Mouse (Mus musculus): ENCODE results near the gene Acot2.
"Not testable (repeated sequence)": the region's sequence is repeated elsewhere in the genome, so short reads cannot be mapped to it uniquely, and the experiment has no call there.

The Acot2 gene

DNA sequence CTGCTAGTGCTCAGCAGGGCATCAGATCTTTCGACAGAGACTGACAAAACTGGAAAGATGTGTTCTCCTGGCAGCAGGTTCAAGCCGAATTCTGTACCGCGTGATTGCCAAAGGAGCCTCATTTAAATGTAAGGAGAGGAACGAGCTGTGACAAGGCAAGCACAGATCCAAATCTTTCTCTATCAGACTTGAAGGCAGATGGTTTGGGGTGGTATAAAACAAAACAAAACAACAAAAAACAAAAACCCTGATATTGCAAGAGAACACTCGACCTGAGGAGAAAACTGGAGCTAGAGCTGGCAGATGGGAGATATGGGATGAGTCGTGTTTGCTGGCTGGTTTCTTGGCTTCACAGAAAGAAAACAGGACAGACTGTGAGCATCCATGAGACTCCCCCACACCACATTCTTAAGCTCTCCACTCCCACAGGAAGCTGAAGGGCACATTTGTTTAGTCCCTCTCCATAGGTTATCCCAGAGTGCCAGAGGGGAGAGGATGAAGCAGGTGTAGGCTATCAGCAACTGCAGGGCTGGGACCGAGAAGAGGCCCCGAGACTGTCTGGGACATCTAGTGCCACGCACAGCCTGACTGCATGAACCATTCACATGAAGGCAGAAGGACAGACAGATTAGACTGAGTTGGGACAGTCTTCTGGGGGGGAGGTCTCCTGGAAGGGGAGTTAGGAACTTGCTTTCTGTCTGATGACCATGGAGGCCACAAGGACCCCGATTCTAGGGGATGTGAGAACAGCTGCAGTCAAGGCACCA is 10.9 kb downstream of the Acot2 start:
- DNase-seq, result no peak

DNA sequence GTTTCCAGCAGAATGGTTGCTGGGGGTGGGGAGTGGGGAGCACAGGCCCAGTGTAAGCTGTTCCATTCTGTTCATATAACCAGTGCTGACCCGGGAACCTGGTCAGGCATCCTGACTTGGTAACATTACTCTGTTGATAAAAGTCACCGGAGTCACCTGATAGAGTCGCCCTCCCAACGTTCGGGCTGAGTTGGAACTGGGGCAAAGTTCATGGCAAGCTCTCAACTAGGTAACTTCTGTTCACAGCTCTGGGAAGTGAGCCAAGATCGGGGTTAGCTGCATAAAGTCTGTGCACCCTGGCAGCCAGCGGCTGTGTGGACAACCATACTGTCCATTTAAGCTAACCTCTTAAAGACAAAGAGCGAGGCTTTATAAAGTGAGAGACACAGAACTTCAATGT is 11.6 kb downstream of the Acot2 start:
- not testable (repeated sequence) for DNase-seq

DNA sequence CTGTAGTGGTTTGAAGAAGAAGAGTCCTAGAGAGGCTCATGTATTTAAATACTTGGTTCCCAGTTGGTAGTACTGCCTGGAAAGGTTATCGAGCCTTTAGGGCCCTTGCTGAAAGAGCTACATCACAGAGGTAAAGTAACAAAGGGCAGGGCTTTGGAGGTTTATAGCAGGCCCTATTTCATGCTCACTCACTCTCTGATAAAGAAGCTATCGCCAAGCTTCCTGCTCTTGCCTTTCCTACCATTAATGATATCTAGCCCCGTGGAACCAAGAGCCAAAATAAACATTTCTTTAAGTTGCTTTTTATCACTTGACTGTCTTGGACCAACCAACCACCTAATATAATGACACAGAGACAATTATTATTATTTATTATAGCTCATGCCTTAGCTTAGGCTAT is 12.8 kb downstream of the Acot2 start:
- no peak for DNase-seq

DNA sequence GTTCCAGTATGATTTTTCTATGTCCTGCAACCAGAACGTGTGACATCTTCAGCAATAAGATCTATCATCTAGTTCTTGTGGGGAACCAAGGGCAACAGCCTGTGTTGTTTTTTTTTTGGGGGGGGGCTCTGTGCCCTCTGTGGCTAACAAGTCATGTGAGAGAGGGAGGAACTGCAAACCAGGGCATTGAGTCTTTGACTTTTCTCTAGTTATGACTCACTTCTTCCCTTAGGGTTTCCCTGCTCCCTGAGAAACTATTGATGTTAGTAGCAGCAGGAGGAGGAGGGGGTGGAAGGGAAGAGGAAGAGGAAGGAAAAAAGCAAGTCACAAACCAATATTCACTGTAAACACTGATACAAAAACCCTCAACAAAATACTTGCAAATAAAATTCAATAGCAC is 16.2 kb downstream of the Acot2 start:
- no peak for DNase-seq

DNA sequence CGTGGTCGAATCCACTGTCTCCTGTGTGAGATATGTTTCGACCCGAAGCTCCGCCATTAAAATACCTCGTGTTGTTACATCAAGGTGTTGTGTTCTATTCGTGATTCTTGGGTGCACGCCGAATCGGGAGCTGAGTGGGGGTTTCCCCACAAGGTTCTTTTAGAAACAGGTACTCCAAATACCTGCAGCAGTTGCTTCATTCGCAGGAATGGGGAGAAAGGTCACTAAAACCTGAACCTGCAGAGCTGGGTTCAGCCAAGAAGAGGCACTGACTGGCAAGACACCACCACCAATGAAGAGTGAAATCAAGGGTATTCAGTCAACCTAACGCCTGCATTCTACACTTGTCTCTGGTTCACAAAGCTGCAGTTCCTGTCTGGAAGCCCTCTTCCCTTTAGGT is 20.6 kb downstream of the Acot2 start:
- no peak for DNase-seq

DNA sequence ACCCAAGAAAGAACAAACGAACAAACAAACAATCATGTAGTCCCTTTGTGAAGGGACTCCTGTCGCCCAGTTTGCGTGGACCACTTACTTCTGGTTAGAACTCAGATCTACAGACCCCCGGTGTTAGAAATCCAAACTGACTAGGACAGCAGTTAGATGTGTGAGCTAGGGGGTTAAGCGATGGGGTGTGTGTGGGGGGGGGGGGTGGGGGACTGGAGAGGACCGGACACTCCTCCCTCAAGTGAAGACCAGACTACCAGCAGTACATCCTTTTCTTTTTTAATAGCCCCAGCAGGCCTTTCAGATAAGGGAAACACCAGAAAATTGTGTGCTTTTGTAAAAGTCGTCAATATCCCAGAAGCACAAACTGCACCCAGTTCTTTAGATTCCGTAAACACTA is 21.1 kb downstream of the Acot2 start:
- DNase-seq, result no peak

DNA sequence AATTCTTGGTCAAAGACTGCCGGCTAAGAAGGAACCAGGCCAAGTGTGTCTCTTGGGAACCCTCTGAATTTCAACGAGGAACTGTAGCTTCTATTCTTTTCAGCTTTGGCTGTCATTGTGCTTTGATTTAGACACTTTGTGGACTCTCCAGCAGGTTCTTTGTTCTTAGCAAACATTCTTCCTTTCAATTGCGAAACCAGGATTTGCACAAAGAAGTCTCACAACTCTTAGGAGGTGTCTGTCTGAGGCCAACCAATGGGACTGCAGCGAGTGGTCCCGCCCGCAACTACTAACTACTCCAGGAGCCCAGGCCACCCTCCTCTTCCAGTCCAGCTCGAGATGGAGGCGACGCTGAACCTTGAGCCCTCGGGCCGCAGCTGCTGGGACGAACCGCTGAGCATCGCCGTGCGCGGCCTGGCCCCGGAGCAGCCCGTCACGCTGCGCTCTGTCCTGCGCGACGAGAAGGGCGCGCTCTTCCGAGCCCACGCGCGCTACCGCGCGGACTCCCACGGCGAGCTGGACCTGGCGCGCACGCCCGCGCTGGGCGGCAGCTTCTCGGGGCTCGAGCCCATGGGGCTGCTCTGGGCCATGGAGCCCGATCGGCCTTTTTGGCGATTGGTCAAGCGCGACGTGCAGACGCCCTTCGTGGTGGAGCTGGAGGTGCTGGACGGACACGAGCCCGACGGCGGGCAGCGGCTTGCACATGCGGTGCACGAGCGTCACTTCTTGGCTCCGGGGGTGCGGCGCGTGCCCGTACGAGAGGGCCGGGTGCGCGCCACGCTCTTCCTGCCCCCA is 21.7 kb downstream of the Acot2 start, which contains the start of gene Acot1:
TSS of gene Acot1 (plus strand) at position 320 of the 795 bp plus-strand sequence.
- DNase-seq, result peak; percentile 32

DNA sequence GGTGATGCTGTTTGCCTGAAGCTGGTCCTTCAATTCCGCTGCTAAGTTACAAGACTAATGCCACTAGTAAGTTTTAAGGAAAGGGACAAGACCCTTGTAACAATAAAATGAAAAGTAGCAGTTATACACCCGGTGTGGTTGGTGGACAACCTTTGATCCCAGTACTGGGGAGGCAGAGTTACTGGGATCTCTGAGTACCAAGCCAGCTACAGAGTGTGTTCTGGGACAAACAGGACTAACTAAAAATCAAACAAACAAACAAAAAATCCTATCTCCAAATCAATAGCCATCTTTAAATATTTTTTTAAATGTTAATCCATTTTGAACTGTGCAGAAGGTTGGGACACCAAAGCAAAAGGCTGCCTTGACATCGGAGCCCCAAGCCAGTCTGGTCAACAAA is 22.5 kb downstream of the Acot2 start:
- no peak for DNase-seq

DNA sequence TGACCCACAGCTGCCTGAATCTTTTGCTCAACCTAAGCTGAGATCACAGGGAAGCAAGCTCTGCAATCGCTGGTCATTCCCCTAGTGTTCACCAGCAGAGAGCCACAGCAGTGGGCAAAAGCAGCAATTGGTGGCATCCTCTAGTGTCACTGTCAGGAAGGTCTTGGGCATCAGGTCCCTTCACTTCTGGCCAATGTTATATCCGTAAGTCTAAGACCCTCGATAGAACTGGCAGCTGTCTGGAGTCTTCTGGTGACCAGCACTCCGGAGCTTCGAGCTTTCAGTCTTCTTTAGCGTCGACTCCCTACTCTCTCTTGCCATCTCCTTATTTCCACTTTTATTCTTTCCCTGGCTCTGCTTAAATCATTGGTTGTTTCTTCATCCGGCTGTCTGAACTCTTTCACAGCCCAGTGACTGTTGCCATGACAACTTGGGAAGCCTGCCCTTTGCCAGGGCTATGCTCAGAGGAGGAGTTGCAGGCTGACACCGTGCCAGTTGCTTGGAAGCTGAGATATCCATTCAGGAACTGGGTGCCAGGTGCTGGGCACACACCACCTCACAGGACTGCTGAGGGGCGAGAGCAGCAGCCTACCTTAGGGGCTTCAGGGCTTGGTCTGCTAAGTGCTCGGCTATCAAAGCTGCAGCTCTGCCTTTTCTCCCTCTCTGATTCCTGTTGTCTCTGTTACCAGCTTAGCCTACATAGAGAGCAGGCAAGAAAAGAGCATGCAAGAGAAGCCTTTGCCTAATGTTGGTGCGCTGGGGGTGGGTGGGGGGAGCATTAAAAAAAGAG is 23.8 kb downstream of the Acot2 start:
- DNase-seq, result peak; percentile 62

DNA sequence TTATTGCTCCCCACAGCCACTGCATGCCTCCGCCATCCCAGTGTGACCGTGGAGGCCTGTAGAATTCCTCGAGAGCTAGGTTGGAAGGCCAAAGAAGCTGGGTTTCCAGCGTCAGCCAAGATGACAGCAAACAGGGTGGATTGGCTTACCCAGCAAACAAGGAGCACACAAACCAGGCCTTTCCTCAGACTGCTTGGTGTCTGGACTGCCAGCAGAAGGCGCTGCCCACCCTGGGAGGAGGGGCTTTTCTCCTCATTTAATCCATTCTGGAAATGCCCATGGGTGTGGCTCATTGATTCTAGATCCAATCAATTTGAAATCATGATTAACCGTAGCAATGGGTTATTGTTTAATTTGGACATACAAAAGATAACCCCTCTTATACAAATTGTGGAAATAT is 25.5 kb downstream of the Acot2 start:
- DNase-seq, result no peak

DNA sequence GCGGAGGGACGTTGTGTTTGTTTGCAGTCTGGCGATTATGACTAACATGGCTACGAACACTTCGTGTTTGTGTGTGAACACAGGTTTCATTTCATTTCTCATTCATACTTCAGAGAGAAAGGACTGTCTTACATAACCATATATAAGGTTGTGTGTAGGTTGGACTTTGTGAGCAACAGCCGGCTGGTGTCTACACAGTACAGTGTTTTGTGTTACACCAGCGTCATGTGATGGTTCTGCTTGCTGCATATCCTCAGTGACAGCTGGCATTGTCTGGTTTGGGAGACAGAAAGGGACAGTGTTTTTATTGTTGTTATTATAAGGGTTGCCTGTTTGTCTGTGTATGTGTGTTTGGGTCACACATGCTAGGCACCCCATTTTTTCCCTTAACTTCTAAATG is 26.0 kb downstream of the Acot2 start:
- DNase-seq, result no peak

DNA sequence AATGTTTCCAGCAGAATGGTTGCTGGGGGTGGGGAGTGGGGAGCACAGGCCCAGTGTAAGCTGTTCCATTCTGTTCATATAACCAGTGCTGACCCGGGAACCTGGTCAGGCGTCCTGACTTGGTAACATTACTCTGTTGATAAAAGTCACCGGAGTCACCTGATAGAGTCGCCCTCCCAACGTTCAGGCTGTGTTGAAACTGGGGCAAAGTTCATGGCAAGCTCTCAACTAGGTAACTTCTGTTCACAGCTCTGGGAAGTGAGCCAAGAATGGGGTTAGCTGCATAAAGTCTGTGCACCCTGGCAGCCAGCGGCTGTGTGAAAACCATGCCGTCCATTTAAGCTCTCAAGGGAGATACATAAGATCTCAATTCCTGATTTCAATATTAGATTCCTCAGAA is 32.9 kb downstream of the Acot2 start:
- DNase-seq, result not testable (repeated sequence)

DNA sequence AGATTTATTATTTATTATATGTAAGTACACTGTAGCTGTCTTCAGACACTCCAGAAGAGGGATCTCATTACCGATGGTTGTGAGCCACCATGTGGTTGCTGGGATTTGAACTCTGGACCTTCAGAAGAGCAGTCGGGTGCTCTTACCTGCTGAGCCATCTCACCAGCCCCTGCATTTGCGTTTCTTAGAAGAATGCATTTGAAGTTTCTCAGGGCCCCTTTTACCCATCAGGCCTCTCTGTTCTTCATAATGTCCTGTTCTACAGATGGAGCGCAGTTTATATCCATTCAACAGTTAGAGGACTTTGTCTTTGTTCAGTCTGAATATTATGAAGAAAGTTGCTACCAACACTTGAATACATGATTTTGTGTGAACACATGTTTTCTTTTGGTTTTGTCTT is 34.6 kb downstream of the Acot2 start:
- DNase-seq, result not testable (repeated sequence)

DNA sequence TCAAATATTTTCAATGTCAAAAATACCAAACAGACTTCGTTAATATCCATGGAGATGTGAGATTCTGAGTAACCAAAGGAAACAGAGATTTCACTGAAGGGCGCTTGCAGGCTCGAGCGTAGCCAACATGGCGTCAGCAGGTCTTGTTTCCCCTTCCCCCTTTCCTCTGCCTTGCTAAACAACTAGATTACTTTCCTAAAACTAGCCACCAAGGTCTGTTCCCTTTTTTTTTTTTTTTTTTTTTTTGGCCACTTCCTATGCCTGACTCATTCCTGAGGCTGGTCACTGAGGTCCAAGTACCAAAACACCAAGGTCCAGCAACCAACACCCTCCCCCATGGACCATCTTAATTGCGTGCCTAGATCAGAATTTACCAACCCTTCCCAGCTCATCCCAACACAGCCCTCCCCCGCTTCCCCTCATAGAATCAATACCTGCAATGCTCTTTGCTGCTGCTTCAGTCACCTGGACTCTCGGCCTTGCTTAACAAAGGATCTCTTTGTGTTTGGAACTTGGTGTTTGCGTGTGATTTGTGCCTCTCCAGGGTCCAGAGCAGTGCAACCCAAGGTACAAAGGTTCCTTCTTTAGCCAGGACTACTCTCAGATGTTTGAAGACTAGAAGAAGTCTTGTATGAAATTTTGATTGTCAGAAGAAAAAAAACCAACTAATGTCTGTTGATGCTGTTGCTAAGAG is 35.5 kb downstream of the Acot2 start:
- DNase-seq, result no peak

DNA sequence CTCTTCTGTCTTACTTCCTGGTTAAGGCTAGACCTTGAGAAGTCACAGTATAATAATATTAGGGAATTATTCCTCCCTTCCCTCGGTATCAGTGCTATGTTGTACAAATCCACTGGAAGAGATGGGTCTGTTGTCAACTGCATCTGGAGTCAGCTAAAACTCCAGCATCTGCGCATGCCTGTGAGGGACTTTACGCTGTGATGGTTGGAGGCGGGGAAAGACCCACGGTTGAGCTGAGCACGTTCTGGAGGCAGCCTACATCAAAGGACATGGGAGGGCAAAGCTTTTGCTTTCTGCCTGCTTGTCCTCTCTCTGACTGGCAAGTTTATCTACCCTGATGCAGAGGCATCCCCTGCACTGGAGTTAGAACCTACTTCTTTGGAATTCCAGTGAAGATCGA is 38.2 kb downstream of the Acot2 start:
- DNase-seq, result no peak

DNA sequence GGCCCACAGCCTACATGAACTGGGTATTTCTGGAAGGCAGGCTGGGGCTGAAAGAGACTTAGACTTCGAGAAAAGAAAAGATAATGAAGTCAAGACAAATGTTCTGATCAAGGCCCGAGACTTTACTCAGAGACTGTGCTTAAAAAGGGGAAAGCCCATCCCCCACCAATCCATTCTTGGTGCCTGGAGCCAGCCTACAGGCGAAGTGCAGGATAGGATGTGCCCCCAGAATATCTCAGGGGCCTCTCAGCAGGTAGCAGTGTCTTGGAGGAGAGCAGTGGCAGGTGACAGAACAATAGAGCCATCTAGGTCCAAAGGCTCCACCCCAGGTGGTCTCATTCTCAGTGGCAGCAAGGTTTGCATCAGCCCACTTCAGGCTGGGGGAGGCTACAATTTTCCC is 40.7 kb downstream of the Acot2 start:
- DNase-seq, result not testable (repeated sequence)

DNA sequence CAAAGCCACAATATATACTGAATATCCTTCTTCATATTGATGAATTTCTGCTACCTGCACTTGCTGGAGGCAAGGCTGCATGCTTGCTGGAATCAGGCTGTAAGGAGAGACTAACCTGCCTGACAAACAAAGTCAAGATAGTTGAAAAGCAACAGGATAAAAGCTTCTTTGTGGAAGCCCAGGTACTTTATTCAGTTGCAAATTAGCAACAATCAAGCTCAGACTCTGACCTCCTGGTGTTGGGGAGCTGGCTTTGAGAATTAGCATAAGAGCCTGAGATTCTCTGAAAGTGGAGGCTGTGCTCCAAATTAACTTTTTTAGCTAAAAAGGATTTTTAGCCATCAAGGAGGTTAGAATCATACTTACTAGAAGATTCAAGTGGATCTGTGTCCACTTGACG is 41.4 kb downstream of the Acot2 start:
- DNase-seq, result not testable (repeated sequence)

DNA sequence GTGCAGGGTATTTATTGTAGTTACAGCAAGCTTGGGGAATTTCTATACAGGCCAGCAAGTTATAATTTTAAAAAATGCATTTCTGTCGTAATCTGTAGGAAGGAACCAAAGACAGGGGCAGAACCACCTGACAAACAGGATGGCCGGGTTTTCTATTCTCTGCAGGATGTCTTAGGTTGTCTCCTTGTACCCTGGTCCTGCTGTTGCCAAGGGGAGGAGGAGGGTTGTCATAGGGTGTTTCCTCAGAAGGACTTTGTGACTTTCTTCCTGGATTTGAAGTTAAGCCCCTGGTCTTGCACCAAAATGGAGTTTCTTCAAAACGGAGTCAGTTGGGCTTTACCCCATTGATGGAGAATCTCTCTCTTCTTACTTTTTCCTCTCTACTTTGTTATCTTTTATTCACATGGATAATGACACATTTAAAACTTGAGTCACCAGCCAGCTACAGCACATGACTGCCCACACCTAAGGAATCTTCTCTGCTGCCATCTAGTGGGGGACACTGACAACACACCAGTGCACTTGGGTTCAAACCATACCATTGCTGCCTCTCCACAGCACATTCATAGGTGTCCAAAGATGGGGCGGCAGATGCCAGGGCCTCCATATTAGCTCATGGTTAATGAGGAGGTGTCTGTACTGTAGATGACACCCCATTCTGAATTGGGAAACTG is 43.1 kb downstream of the Acot2 start:
- DNase-seq, result peak; percentile 82

DNA sequence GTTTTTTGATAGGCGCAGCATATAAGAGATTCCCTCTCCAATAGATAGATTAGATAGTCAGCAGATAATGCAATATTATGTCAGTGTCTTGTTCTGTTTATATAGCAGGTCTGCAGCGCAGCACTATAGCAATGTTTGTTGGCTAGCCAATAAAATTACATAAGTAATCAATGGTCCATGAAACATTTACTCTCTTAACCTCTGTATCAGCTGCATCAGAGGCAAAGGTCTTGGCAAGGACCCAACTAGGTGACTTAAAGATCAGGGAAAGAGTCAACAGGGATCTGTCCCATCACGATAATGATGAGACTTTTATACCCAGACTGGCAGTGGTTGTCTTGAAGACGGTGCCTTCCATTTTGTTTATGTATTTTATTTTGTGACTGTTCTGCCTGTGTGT is 45.2 kb downstream of the Acot2 start:
- DNase-seq, result no peak

DNA sequence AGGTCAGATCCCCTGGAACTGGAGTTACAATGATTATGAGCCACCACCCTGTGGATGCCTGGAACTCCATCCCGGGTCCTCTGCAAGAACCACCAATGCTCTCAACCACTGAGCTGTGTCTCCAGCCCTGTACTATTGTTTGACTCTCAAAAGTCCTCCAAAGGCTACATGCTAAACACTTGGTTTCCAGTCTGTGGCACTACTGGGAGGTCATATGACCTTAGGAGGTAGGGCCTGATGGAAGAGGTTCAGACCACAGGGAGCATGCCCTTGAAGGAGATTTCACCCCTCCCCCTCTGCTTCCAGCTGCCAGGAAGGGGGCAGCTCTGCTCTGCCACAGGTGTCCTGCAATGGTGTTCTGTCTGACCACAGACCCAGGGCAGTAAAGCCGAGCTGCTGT is 45.6 kb downstream of the Acot2 start:
- not testable (repeated sequence) for DNase-seq

DNA sequence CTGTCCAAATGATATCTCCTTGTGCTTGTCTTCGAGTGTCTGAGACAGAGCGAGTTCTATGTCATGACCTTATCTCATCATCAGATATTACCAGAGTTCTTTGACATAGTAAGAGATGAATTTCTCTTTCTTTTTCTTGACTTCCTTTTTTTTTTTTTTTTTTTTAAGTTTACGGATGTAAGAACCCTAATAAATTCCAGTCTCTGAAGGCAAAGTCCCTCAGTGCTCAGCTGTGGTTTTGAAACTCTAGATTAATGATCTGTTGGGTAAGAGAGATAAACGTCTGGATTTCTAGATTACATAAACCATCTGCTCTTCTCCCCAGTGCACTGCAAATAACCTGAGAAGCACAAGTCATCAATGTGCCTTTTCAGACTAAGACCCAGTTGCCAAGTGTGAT is 46.4 kb downstream of the Acot2 start:
- DNase-seq, result no peak

DNA sequence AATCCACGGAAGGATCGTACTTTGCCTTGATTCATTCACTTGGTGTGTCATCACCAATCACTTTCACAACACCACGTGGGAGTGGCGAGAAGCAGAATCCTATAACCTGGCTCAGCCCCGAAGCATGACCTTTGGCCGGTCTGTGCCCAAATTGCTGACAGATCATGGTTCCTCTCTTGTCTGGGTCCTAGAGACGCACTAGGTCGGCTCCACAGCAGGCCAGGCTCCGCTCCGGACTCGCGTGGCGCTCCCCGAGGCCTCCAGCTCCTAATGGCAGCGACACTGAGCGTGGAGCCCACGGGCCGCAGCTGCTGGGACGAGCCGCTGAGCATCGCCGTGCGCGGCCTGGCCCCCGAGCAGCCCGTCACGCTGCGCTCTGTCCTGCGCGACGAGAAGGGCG is 50.6 kb downstream of the Acot2 start, which contains the start of gene Acot4:
TSS of gene Acot4 (plus strand) at position 139 of the 400 bp plus-strand sequence.
- DNase-seq, result peak; percentile 18

All from cerebellum, adult 8-10 months (tissue).